9 mouse cellular contexts compared by ENCODE assay signal in the genomic region with DNA sequence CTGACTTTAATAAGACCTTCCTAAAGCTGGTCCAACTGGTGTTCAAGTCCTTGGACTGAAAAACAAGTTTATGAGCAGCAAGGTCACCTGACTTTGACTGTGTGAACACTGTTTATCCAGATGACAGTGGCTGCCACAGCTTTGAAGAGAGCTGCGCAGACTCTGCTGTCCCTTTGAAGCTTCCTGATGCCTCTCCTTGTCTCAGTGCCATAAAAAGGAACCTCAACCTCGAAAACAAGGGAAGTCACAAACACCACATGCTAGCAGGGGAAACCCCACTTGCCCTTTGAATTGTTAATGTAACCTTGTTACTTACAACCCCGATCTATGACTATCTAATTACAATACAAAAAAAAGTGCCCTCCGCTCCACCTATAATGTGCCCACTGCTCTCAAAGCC. TPM values are rescaled to one million over a fixed set of nuclear protein-coding genes. Genes with fewer than 3 reads are reported as not detected.
DNase-seq lines count a peak whose midpoint lies in the region; ATAC-seq lines count a peak whose summit lies in the region.
"Had no signal": no experiment of that assay in that cellular context is flagged by ENCODE, and none has a peak within 500 bp of the region (broad histone marks: within the 10 kb centered on the region; RNA-seq: fewer than 3 reads in every experiment).

No protein-coding gene starts in this region.

- H3K9me3 ChIP-seq in heart, embryonic 13.5 days, result no peaks in the 10 kb centered on the region
- no peaks in the 10 kb centered on the region for H3K9me3 ChIP-seq in hindbrain, embryonic 16.5 days (ENCODE audit: control insufficient read depth, low read length)
- H3K9me3 ChIP-seq in midbrain, embryonic 14.5 days (ENCODE audit: control insufficient read depth, low read length), result no peaks in the 10 kb centered on the region

- no peaks in the 10 kb centered on the region; the same call in 1 of the 2 replicates for H3K27me3 ChIP-seq in heart, embryonic 13.5 days (replicated peaks)
- no peaks in the 10 kb centered on the region for H3K27me3 ChIP-seq in hindbrain, embryonic 16.5 days (replicated peaks; ENCODE audit: control insufficient read depth, insufficient read depth, low read length)
- no peaks in the 10 kb centered on the region for H3K27me3 ChIP-seq in midbrain, embryonic 14.5 days (ENCODE audit: control insufficient read depth, insufficient read depth, low read length)

- H3K9ac ChIP-seq in heart, embryonic 13.5 days, result peak overlapping the region; percentile 92
- H3K9ac ChIP-seq in hindbrain, embryonic 16.5 days (ENCODE audit: low read depth, low read length), result no peak overlapping the region
- no peak overlapping the region for H3K9ac ChIP-seq in midbrain, embryonic 14.5 days (replicated peaks; ENCODE audit: low read length)

- H3K4me1 ChIP-seq in heart, embryonic 13.5 days, result peaks cover 30% of the 10 kb centered on the region
- H3K4me1 ChIP-seq in brown adipose tissue, adult 24 weeks (ENCODE audit: control insufficient read depth, insufficient read depth, insufficient read length, low read length), result peaks cover 4% of the 10 kb centered on the region
- H3K4me1 ChIP-seq in hindbrain, embryonic 16.5 days (ENCODE audit: control insufficient read depth, insufficient read depth, low read depth, low read length), result peaks cover 19% of the 10 kb centered on the region
- peaks cover 9% of the 10 kb centered on the region for H3K4me1 ChIP-seq in midbrain, embryonic 14.5 days (ENCODE audit: control insufficient read depth, insufficient read depth, low read length)

- peak overlapping the region; percentile 97 for H3K4me2 ChIP-seq in heart, embryonic 13.5 days
- peak overlapping the region; percentile 85 for H3K4me2 ChIP-seq in hindbrain, embryonic 16.5 days (ENCODE audit: low read length)
- H3K4me2 ChIP-seq in midbrain, embryonic 14.5 days (ENCODE audit: low read length), result peak overlapping the region; percentile 97

- peaks cover 50% of the 10 kb centered on the region for H3K36me3 ChIP-seq in heart, embryonic 13.5 days
- H3K36me3 ChIP-seq in hindbrain, embryonic 16.5 days (ENCODE audit: control insufficient read depth, insufficient read depth, low read length), result peaks cover 5% of the 10 kb centered on the region; the same call in 1 of the 2 replicates
- H3K36me3 ChIP-seq in midbrain, embryonic 14.5 days (ENCODE audit: control insufficient read depth, insufficient read depth, low read length), result peaks cover 46% of the 10 kb centered on the region

- no peak for DNase-seq in heart, postnatal 25 days (ENCODE audit: low spot score)
- no peak for DNase-seq in midbrain, embryonic 14.5 days
- no peak for DNase-seq in c-Kit-positive CD71-positive TER-119-positive erythroid progenitor cells, embryonic 14.5 days (ENCODE audit: low spot score)
- DNase-seq in thymus, postnatal 36 days, result no peak

- peak overlapping the region; percentile 71; the same call in 1 of the 2 replicates for H3K27ac ChIP-seq in heart, embryonic 13.5 days (replicated peaks)
- H3K27ac ChIP-seq in brown adipose tissue, adult 24 weeks (replicated peaks; ENCODE audit: low read depth, low read length), result no peak overlapping the region
- no peak overlapping the region for H3K27ac ChIP-seq in hindbrain, embryonic 16.5 days (ENCODE audit: low read depth, low read length)
- no peak overlapping the region for H3K27ac ChIP-seq in midbrain, embryonic 14.5 days (replicated peaks; ENCODE audit: low read depth, low read length)

- WGBS in heart, embryonic 13.5 days, result 83% methylated on average over 4 of the region's 4 CpGs
- WGBS in hindbrain, embryonic 16.5 days, result 73% methylated on average over 4 of the region's 4 CpGs
- WGBS in midbrain, embryonic 14.5 days, result 86% methylated on average over 4 of the region's 4 CpGs

- ATAC-seq in heart, embryonic 13.5 days (ENCODE audit: extremely low read depth, insufficient number of reproducible peaks, low FRiP score, low TSS enrichment), result no peak
- ATAC-seq in hindbrain, embryonic 16.5 days, result no peak
- no peak for ATAC-seq in midbrain, embryonic 14.5 days (ENCODE audit: low FRiP score, low TSS enrichment)
- ATAC-seq in activated CD4-positive, CD25-positive, alpha-beta regulatory T cell, adult 4 months, result no peak

- intact Hi-C loops in heart, postnatal 25 days (cut with DNase I), result loop anchor here (5.0 kb wide), 2 partner anchors 68 to 113 kb away; a partner anchor contains a TSS

- peak overlapping the region; percentile 81 for H3K4me3 ChIP-seq in heart, embryonic 13.5 days
- peak overlapping the region; percentile 79; the same call in 1 of the 2 replicates for H3K4me3 ChIP-seq in brown adipose tissue, adult 24 weeks (ENCODE audit: insufficient read depth, low read depth, low read length)
- H3K4me3 ChIP-seq in hindbrain, embryonic 16.5 days (ENCODE audit: low read length), result no peak overlapping the region
- H3K4me3 ChIP-seq in midbrain, embryonic 14.5 days (replicated peaks; ENCODE audit: low read depth, low read length), result peak overlapping the region; percentile 98; the same call in 1 of the 2 replicates

RNA-seq across cellular contexts. Expression of a gene that starts 1.6 kb away (rescaled TPM):
- polyA plus RNA-seq in heart, embryonic 13.5 days (2015; fragmentation: Nextera tagmentation; extraction: Ambion mirVana), result 9.2 and 9.8 TPM in 2 replicates
- 10 to 100 TPM; 19.1 to 19.2 TPM for total RNA-seq in heart, postnatal 25 days (2021)
- 7.5 and 7.6 TPM in 2 replicates for polyA plus RNA-seq in brown adipose tissue, adult 24 weeks (2012; ENCODE audit: insufficient read depth, insufficient read length, missing spikeins)
- 8.9 and 9.3 TPM in 2 replicates for polyA plus RNA-seq in hindbrain, embryonic 16.5 days (2015; fragmentation: Nextera tagmentation; extraction: Ambion mirVana)
- polyA plus RNA-seq in midbrain, embryonic 14.5 days (2014; fragmentation: Nextera tagmentation; extraction: Ambion mirVana), result 12.3 and 12.5 TPM in 2 replicates
- polyA plus RNA-seq in activated CD4-positive, CD25-positive, alpha-beta regulatory T cell, adult 4 months (2017; shearing (Covaris generic)), result 1 to 10 TPM; 6.6 to 7.0 TPM

RNA-seq across cellular contexts. Expression of a gene that starts 2.0 kb away (rescaled TPM):
- 0.19 TPM in 1 of 2 replicates, not detected in the other for polyA plus RNA-seq in heart, embryonic 13.5 days (2015; fragmentation: Nextera tagmentation; extraction: Ambion mirVana)
- total RNA-seq in heart, postnatal 25 days (2021), result not detected
- not detected in 2 replicates for polyA plus RNA-seq in brown adipose tissue, adult 24 weeks (2012; ENCODE audit: insufficient read depth, insufficient read length, missing spikeins)
- 0.86 and 1.4 TPM in 2 replicates for polyA plus RNA-seq in hindbrain, embryonic 16.5 days (2015; fragmentation: Nextera tagmentation; extraction: Ambion mirVana)
- 0.24 and 0.32 TPM in 2 replicates for polyA plus RNA-seq in midbrain, embryonic 14.5 days (2014; fragmentation: Nextera tagmentation; extraction: Ambion mirVana)
- polyA plus RNA-seq in activated CD4-positive, CD25-positive, alpha-beta regulatory T cell, adult 4 months (2017; shearing (Covaris generic)), result not detected
- total RNA-seq: MEL had no signal

RNA-seq across cellular contexts. Expression of a gene that starts 27.6 kb away (rescaled TPM):
- polyA plus RNA-seq in heart, embryonic 13.5 days (2015; fragmentation: Nextera tagmentation; extraction: Ambion mirVana), result 37.1 and 40.5 TPM in 2 replicates
- 1 to 10 TPM; 2.2 to 2.9 TPM for total RNA-seq in heart, postnatal 25 days (2021)
- 1.4 and 3.5 TPM in 2 replicates for polyA plus RNA-seq in brown adipose tissue, adult 24 weeks (2012; ENCODE audit: insufficient read depth, insufficient read length, missing spikeins)
- polyA plus RNA-seq in hindbrain, embryonic 16.5 days (2015; fragmentation: Nextera tagmentation; extraction: Ambion mirVana), result 52.3 and 54.7 TPM in 2 replicates
- 46.7 and 55.7 TPM in 2 replicates for polyA plus RNA-seq in midbrain, embryonic 14.5 days (2014; fragmentation: Nextera tagmentation; extraction: Ambion mirVana)
- polyA plus RNA-seq in activated CD4-positive, CD25-positive, alpha-beta regulatory T cell, adult 4 months (2017; shearing (Covaris generic)), result 10 to 100 TPM; 16.1 to 18.6 TPM

RNA-seq across cellular contexts. Expression of a gene that starts 29.4 kb away (rescaled TPM):
- 44.8 and 47.1 TPM in 2 replicates for polyA plus RNA-seq in heart, embryonic 13.5 days (2015; fragmentation: Nextera tagmentation; extraction: Ambion mirVana)
- 10 to 100 TPM; 23.8 to 27.4 TPM for total RNA-seq in heart, postnatal 25 days (2021)
- 9.3 and 15.4 TPM in 2 replicates for polyA plus RNA-seq in brown adipose tissue, adult 24 weeks (2012; ENCODE audit: insufficient read depth, insufficient read length, missing spikeins)
- polyA plus RNA-seq in hindbrain, embryonic 16.5 days (2015; fragmentation: Nextera tagmentation; extraction: Ambion mirVana), result 52.5 and 55.9 TPM in 2 replicates
- 49.8 and 51.5 TPM in 2 replicates for polyA plus RNA-seq in midbrain, embryonic 14.5 days (2014; fragmentation: Nextera tagmentation; extraction: Ambion mirVana)
- 1 to 10 TPM; 7.0 to 7.4 TPM for polyA plus RNA-seq in activated CD4-positive, CD25-positive, alpha-beta regulatory T cell, adult 4 months (2017; shearing (Covaris generic))

RNA-seq across cellular contexts. Expression of a gene that starts 34.9 kb away (rescaled TPM):
- 177 and 212 TPM in 2 replicates for polyA plus RNA-seq in heart, embryonic 13.5 days (2015; fragmentation: Nextera tagmentation; extraction: Ambion mirVana)
- 10 to 100 TPM; 30.7 to 35.0 TPM for total RNA-seq in heart, postnatal 25 days (2021)
- polyA plus RNA-seq in brown adipose tissue, adult 24 weeks (2012; ENCODE audit: insufficient read depth, insufficient read length, missing spikeins), result 5.0 TPM in 1 of 2 replicates, not detected in the other
- polyA plus RNA-seq in hindbrain, embryonic 16.5 days (2015; fragmentation: Nextera tagmentation; extraction: Ambion mirVana), result 118 and 158 TPM in 2 replicates
- polyA plus RNA-seq in midbrain, embryonic 14.5 days (2014; fragmentation: Nextera tagmentation; extraction: Ambion mirVana), result 217 and 221 TPM in 2 replicates
- 100 to 1,000 TPM in 1 of 2 experiments, 1 to 10 TPM in 1; 5.1 to 101 TPM for polyA plus RNA-seq in activated CD4-positive, CD25-positive, alpha-beta regulatory T cell, adult 4 months (2017; shearing (Covaris generic))
